Mouse (Mus musculus) erythroblast, embryonic 14.5 days (primary cell): Measurements from ENCODE around the gene Htr3b. TPM values are rescaled to one million over a fixed set of nuclear protein-coding genes. Genes with fewer than 3 reads are reported as not detected.

Experiments used
- H3K27me3 ChIP-seq: 2 replicates; pipeline ENCODE4 v1.6.1; 2012; ENCODE audit warnings: inconsistent platforms; ENCODE audit not compliant: control insufficient read depth
- H3K36me3 ChIP-seq: 2 replicates; pipeline ENCODE4 v1.6.1; 2012; ENCODE audit warnings: mild to moderate bottlenecking, inconsistent platforms; ENCODE audit not compliant: control insufficient read depth
- H3K4me1 ChIP-seq: 2 replicates; pipeline ENCODE4 v1.6.1; 2012; ENCODE audit warnings: inconsistent platforms; ENCODE audit not compliant: control insufficient read depth
- H3K4me3 ChIP-seq: replicated peaks from 2 replicates; pipeline ENCODE3; 2012; ENCODE audit warnings: moderate library complexity, mild to moderate bottlenecking, inconsistent platforms
- H3K9me3 ChIP-seq: 2 replicates; pipeline ENCODE4 v1.6.1; 2012; ENCODE audit warnings: low read length, inconsistent platforms, mixed read lengths; ENCODE audit not compliant: control insufficient read depth
- GATA1 ChIP-seq: IDR thresholded peaks from 2 replicates; pipeline ENCODE4 v1.6.1; 2012; ENCODE audit warnings: low read length, inconsistent platforms, mixed read lengths
- TAL1 ChIP-seq: IDR thresholded peaks from 3 replicates; pipeline ENCODE4 v1.6.1; 2012; ENCODE audit warnings: low read length, inconsistent platforms, mixed read lengths
- polyA plus RNA-seq: library from polyadenylated mRNA; stranded (reverse); fragments of >175 nt; gene quantifications from 2 replicates; pipeline ENCODE4 v1.2.3, GENCODE M21; 2012

Gene Htr3b
- not detected in 2 replicates for polyA plus RNA-seq

GRCm38 (mm10) chr9:48964587-48965040 is at the start of gene Htr3b:
Htr3b (minus strand) TSS chr9:48964990.
- Histone ChIP-seq H3K9me3 (no peaks in the 10 kb centered on the region), H3K4me3 (no peak within 1 kb of the TSS), H3K36me3 (no peaks in the 10 kb centered on the region), H3K4me1 (no peaks in the 10 kb centered on the region), H3K27me3 (peaks cover 33% of the 10 kb centered on the region)
- no peak for TF ChIP-seq TAL1

GRCm38 (mm10) chr9:48999256-48999655 is 34.5 kb upstream of the Htr3b start:
- no peaks in the 10 kb centered on the region for H3K4me1 ChIP-seq
- H3K36me3 ChIP-seq = peaks cover 5% of the 10 kb centered on the region; the same call in 1 of the 2 replicates
- no peaks in the 10 kb centered on the region for H3K27me3 ChIP-seq
- no peak for TF ChIP-seq TAL1
- TF ChIP-seq GATA1 = no peak
- no peaks in the 10 kb centered on the region for H3K9me3 ChIP-seq
- no peak overlapping the region for H3K4me3 ChIP-seq

GRCm38 (mm10) chr9:48995735-48996134 is 30.9 kb upstream of the Htr3b start:
- H3K9me3 ChIP-seq = no peaks in the 10 kb centered on the region
- no peaks in the 10 kb centered on the region for H3K4me1 ChIP-seq
- H3K27me3 ChIP-seq = no peaks in the 10 kb centered on the region
- H3K36me3 ChIP-seq = no peaks in the 10 kb centered on the region; the same call in 1 of the 2 replicates
- TF ChIP-seq GATA1 (no peak), TAL1 (no peak)
- no peak overlapping the region for H3K4me3 ChIP-seq

- TF ChIP-seq GATA1 = no peak
- TF ChIP-seq TAL1 = no peak
- Histone ChIP-seq H3K36me3 (no peaks in the 10 kb centered on the region; the same call in 1 of the 2 replicates), H3K9me3 (no peaks in the 10 kb centered on the region)
Observed at GRCm38 (mm10) chr9:48994779-48995178, 30.0 kb upstream of the Htr3b start.

GRCm38 (mm10) chr9:48991671-48992070 is 26.9 kb upstream of the Htr3b start:
- Histone ChIP-seq H3K36me3 (no peaks in the 10 kb centered on the region; the same call in 1 of the 2 replicates), H3K4me1 (peaks cover 6% of the 10 kb centered on the region), H3K9me3 (no peaks in the 10 kb centered on the region), H3K27me3 (peaks cover 5% of the 10 kb centered on the region), H3K4me3 (no peak overlapping the region)
- TF ChIP-seq GATA1 (no peak), TAL1 (no peak)

More at GRCm38 (mm10) chr9:48994779-48995178, 30.0 kb upstream of the Htr3b start:
- Histone ChIP-seq H3K27me3 (no peaks in the 10 kb centered on the region), H3K4me1 (no peaks in the 10 kb centered on the region), H3K4me3 (no peak overlapping the region)

GRCm38 (mm10) chr9:48987201-48988101 is 22.7 kb upstream of the Htr3b start:
- Histone ChIP-seq H3K4me3 (no peak overlapping the region), H3K36me3 (no peaks in the 10 kb centered on the region), H3K4me1 (peaks cover 33% of the 10 kb centered on the region), H3K9me3 (peaks cover 5% of the 10 kb centered on the region), H3K27me3 (peaks cover 5% of the 10 kb centered on the region)
- TF ChIP-seq TAL1 = no peak
- no peak for TF ChIP-seq GATA1

GRCm38 (mm10) chr9:48986616-48987141 is 21.9 kb upstream of the Htr3b start:
- H3K9me3 ChIP-seq = peaks cover 5% of the 10 kb centered on the region
- no peak for TF ChIP-seq GATA1
- no peak for TF ChIP-seq TAL1
- no peaks in the 10 kb centered on the region for H3K36me3 ChIP-seq
- H3K27me3 ChIP-seq = peaks cover 5% of the 10 kb centered on the region
- H3K4me3 ChIP-seq = peak overlapping the region; percentile 6
- peaks cover 34% of the 10 kb centered on the region for H3K4me1 ChIP-seq

- peaks cover 39% of the 10 kb centered on the region for H3K4me1 ChIP-seq
- peak overlapping the region; percentile 91 for H3K4me3 ChIP-seq
- H3K27me3 ChIP-seq = peaks cover 5% of the 10 kb centered on the region
- no peak for TF ChIP-seq GATA1
- no peak for TF ChIP-seq TAL1
- H3K36me3 ChIP-seq = no peaks in the 10 kb centered on the region
- peaks cover 5% of the 10 kb centered on the region for H3K9me3 ChIP-seq
Observed at GRCm38 (mm10) chr9:48985708-48986088, 20.9 kb upstream of the Htr3b start.
